Mouse (Mus musculus) CD4-positive helper T cell, adult 2 months (primary cell): ENCODE data around the gene Icam5.
"Not testable (repeated sequence)": the region's sequence is repeated elsewhere in the genome, so short reads cannot be mapped to it uniquely, and the experiment has no call there.

Experiments used
- DNase-seq: peaks from one replicate; pipeline ENCODE4 v3.0.0-alpha.2; 2012; ENCODE audit warnings: low read depth, missing footprints, low spot score

The Icam5 gene

DNA sequence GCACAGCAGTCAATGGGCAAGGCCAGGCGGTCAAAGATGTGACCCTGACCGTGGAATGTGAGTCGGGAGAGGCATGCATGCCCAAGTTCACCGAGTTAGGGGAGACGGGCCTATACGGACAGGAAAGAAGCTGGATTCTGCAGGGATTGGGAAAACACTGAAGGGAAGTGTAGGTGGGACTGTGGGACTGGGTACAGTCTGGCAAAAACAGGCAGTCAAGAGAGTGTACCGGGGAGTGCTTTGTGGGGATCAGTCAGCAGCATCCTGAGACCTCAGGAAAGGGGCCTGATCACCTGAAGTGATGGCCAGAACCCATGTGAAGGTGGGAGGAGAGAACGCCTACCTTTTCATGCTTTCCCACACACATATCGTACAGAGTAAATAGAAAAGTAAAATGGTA is 3.7 kb downstream of the Icam5 start:
- no peak for DNase-seq

DNA sequence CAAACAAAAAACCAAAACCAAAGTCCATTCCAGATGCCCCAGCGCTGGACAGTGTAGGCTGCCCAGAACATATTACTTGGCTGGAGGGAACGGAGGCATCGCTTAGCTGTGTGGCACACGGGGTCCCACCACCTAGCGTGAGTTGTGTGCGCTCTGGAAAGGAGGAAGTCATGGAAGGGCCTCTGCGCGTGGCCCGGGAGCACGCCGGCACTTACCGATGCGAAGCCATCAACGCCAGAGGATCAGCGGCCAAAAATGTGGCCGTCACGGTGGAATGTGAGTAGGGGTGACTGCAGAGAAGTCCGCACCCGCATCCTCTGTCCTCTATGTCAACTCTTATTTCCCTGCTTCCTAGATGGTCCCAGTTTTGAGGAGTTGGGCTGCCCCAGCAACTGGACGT is 4.3 kb downstream of the Icam5 start:
- no peak for DNase-seq

DNA sequence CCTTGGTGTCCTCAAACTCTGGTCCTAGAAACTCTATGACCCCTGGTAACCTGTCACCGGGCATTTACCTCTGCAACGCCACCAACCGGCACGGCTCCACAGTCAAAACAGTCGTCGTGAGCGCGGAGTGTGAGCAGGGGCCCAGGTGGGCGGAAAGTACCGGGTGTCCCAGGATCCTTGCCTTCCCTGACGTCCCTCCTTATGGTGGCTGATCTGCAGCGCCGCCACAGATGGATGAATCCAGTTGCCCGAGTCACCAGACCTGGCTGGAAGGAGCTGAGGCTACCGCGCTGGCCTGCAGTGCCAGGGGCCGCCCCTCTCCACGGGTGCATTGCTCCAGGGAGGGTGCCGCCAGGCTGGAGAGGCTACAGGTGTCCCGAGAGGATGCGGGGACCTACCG is 4.8 kb downstream of the Icam5 start:
- no peak for DNase-seq

DNA sequence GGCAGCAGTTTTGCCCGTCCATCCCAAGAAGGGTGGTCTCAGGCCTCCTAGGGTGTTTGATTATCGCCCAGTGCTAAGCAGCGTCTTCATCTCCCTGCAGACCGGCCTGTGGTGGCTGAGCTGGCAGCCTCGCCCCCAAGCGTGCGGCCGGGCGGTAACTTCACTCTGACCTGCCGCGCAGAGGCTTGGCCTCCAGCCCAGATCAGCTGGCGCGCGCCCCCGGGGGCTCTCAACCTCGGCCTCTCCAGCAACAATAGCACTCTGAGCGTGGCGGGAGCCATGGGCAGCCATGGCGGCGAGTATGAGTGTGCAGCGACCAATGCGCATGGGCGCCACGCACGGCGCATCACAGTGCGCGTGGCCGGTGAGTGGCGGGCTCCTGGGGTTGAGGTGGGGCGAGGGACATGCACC is 5.6 kb downstream of the Icam5 start:
- no peak for DNase-seq

DNA sequence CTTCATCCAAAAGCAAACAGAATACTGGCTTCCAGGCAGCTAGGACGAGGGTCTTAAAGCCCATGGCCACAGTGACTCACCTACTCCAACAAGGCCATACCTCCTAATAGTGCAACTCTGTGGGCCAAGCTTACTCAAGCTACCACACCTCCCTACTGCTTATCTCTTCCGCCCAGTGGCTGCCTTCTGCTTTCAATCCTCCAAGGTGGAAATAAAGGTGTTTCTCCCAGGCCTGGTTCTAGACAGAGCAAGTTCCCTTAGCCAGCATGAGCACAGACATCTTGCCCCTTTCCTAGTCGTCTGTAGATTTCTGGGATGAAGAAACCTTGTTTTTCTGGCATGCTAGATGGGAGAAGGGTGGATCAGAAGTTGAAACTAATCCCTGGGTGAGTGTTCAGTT is 7.9 kb downstream of the Icam5 start:
- DNase-seq, result no peak

- no peak for DNase-seq
Observed at GRCm38 (mm10) chr9:21041308-21041707, 9.4 kb downstream of the Icam5 start.

DNA sequence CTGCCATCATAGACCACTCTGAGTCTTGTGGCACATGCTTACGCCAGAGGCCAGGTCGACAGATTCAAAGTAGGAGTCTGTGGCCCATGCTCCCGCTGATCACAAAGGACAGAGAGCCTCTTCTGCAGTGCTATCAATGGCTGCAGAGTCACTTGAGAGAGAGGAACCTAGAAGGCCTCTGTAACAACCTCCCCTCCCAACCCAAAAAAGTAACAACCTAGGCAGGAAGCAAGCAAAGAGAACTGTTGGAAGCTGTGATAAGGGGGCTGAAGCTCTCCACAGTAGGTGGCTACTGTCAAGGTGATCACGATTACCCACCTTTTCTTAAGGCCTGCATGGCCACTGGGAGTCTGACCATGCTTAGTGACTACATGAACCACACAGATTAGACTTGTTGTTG is 11.7 kb downstream of the Icam5 start:
- no peak for DNase-seq

DNA sequence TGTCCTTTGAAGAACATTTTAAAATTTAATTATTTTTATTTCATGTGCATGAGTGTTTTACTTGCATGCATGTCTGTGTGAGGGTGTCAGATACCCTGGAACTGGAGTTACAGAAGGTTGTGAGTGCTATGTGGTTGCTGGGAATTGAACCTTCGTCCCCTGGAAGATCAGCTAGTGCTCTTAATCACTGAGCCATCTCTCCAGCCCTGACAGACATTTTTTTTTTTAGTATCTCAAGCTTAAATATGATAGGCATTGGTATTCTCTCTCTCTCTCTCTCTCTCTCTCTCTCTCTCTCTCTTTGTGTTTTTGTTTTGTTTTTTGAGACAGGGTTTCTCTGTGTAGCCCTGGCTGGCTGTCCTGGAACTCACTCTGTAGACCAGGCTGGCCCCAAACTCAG is 12.9 kb downstream of the Icam5 start:
- not testable (repeated sequence) for DNase-seq

DNA sequence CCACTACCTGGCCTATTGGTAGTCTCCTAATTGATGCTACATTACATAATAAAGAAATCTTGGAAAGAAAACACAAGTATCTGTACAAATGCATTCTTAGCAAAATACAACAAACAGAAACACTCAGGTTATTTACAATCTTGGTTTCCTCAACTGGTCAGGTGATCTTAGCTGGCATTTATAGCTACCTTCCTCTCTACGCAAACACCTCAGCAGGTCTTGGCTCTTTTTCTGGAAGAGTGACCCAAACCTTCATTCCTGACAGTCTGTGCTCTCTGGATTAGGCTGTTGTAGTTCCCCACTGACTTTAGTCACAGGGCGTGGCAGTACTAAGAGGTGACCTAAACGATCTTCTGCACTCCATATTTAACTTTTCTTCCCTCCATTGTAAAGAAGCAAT is 13.4 kb downstream of the Icam5 start:
- no peak for DNase-seq

DNA sequence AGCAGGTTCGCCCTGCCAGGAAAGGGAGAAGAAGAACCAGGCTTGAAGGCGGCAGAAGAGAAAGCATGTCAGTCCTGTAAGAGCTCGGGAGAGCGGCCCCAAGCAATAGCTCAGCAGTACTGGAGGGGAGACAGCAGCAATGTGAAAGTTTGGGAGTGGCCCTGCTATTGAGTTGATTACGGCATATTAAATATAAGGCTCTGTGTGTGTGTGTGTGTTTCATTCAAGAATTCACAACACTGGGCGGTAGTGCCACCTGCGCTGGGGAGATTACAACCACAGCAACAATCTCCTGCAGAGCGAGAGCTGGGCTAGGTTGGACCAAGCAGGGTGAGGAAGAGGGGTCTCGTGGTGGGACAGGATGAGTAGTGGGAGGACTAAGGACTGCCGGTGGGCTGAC is 19.7 kb downstream of the Icam5 start:
- no peak for DNase-seq

GRCm38 (mm10) chr9:21062928-21063327 is 31.1 kb downstream of the Icam5 start:
- no peak for DNase-seq

- DNase-seq, result no peak
Observed at GRCm38 (mm10) chr9:21067006-21067684, 35.3 kb downstream of the Icam5 start, which contains the start of gene Zglp1. Gene Zglp1 (minus strand): TSS chr9:21067093.

GRCm38 (mm10) chr9:21072641-21073040 is 40.8 kb downstream of the Icam5 start:
- DNase-seq, result no peak

- peak; percentile 88 for DNase-seq
Observed at GRCm38 (mm10) chr9:21073044-21073840, 41.4 kb downstream of the Icam5 start, which contains the start of the genes Gm49373 and Fdx1l. Gene Gm49373 (minus strand): TSS chr9:21073096. Gene Fdx1l (minus strand): TSS chr9:21073614.

- DNase-seq, result no peak
Observed at GRCm38 (mm10) chr9:21074173-21074572, 42.3 kb downstream of the Icam5 start.

- no peak for DNase-seq
Observed at GRCm38 (mm10) chr9:21075625-21076024, 43.8 kb downstream of the Icam5 start.

- no peak for DNase-seq
Observed at GRCm38 (mm10) chr9:21081127-21081526, 49.3 kb downstream of the Icam5 start.

DNA sequence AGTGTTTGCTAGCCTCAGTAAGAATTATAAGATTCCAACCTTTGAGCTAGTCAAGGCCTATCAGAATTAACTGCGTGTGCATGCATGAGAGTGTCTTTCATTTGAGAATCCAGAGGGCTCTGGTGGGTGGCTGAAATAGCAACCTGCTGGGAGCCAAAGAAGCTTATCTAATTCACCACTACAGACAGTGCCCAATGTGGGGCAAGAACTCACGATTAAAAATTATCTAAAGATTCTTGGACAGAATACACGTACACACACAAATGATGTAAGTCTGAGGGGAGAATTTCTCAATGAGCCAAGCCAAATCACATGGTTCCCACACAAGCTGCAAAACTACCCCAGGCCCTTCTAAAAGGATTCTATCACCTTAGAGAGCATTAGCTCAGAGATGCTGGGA is 51.5 kb downstream of the Icam5 start:
- DNase-seq, result no peak
